18 mouse cellular contexts compared by ENCODE assay signal in genomic region chr8:94273289-94273850, GRCm38 (mm10). TPM values are rescaled to one million over a fixed set of nuclear protein-coding genes. Genes with fewer than 3 reads are reported as not detected.
"Had no signal": no experiment of that assay in that cellular context is flagged by ENCODE, and none has a peak within 500 bp of the region (broad histone marks: within the 10 kb centered on the region; RNA-seq: fewer than 3 reads in every experiment).

No protein-coding gene starts in this region.

- H3K4me2 ChIP-seq: lung, embryonic 14.5 days; midbrain, embryonic 12.5 days; neural tube, embryonic 13.5 days; neural tube, embryonic 15.5 days had no signal

- H3K4me3 ChIP-seq: midbrain, embryonic 10.5 days; midbrain, embryonic 12.5 days; myocyte; neural tube, embryonic 13.5 days; neural tube, embryonic 15.5 days had no signal

- H3K27me3 ChIP-seq: midbrain, embryonic 12.5 days; neural tube, embryonic 13.5 days; neural tube, embryonic 15.5 days had no signal

- DNase-seq: lung, adult 18-20 months; lung, embryonic 14.5 days; lung, postnatal 10 days; lung, postnatal 4 days; midbrain, embryonic 14.5 days; right cerebral cortex, postnatal 14 days; spleen, adult 18-20 months; thymus, adult 18-20 months; thymus, postnatal 14 days; thymus, postnatal 36 days had no signal

- H3K9me3 ChIP-seq: midbrain, embryonic 10.5 days; midbrain, embryonic 12.5 days; neural tube, embryonic 13.5 days; neural tube, embryonic 15.5 days had no signal

- H3K27ac ChIP-seq: midbrain, embryonic 10.5 days; midbrain, embryonic 12.5 days; neural tube, embryonic 13.5 days; neural tube, embryonic 15.5 days had no signal

- ATAC-seq: midbrain, embryonic 16.5 days had no signal

- H3K36me3 ChIP-seq: midbrain, embryonic 10.5 days; midbrain, embryonic 12.5 days; neural tube, embryonic 13.5 days; neural tube, embryonic 15.5 days had no signal

- H3K9ac ChIP-seq: lung, embryonic 14.5 days; midbrain, embryonic 12.5 days; neural tube, embryonic 13.5 days; neural tube, embryonic 15.5 days had no signal

RNA-seq across cellular contexts. Expression of gene Slc12a3, which starts 55.6 kb away (rescaled TPM):
- polyA plus RNA-seq: lung, embryonic 14.5 days; midbrain, embryonic 10.5 days; midbrain, embryonic 12.5 days; midbrain, embryonic 16.5 days; neural tube, embryonic 11.5 days; stomach, embryonic 14.5 days had no signal
